Mouse (Mus musculus) right cerebral cortex, postnatal 36 days (tissue): ENCODE data around the gene Slco2a1.

Source experiments
- DNase-seq, 2 experiments: peaks; one replicate each; pipeline ENCODE4 v3.0.0; 2022; ENCODE audit warnings: low spot score in 2 of 2, mixed read lengths in 1 of 2

Slco2a1 gene

DNA sequence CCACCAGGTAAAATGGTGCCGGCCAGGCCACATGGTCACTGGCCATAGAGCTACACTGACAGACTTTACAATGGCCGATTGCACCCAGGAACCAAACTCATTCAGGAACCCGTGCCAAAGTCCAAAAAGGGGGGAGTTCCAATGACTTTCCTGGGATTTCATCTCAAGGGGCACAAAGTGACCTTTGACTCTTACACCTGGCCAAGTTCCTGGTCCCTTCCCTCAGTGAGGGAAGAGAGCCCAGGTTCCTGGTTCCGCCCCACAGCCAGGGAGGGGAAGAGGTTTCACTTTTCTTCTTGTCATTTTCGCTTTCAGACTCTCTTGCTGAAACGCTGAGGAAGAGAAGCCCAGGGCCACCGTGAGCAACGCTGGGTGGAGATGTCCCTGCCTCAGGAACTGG is at the start of gene Slco2a1:
Gene Slco2a1, plus strand, starts transcription at position 251 of the 400 bp plus-strand sequence.
- no peak for DNase-seq

GRCm38 (mm10) chr9:102942221-102942620 is 46.3 kb upstream of the Slco2a1 start:
- no peak for DNase-seq

DNA sequence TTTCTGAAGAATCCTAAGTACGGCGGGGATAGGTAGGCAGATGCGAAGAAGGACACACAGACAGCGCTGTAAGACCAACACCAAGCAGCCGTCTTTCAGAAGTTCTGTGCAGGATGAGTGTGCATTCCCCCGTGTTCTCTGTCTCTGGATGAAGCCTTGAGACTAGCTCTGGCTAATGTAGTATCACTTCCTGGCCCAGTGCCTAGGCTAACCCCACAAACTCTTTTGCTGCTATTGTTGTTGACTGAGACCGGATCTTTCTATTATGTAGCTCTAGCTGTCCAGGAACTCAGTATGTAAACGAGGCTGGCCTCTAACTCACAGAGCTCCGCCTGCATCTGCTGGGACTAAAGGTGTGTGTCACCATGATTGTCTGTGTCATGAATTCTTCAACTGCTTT is 43.6 kb upstream of the Slco2a1 start:
- no peak for DNase-seq

DNA sequence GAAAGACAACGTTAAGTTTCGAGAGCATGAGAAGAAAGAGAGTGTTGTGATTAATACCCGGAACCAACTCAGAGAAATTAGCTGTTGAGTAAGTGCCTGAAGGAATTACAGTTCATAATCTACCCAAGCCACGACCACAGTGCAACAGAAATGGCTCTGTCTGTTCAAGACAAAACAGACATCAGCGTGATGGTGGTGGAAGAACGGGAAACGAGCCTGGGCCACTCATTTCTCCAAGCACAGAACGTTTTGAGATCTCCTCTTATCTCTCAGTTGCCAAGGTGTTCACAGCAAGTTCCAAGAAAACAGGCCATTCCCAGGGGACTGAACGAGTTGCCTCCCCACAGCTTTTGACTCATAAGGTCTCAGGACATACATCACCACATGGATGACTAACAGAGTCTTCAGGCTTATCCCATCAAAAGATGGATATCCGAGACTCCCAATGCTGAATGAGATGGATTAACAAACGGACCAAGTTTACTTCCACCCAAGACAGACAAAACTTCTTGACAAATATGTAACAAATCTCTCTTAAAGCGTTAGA is 42.0 kb upstream of the Slco2a1 start:
- no peak for DNase-seq

DNA sequence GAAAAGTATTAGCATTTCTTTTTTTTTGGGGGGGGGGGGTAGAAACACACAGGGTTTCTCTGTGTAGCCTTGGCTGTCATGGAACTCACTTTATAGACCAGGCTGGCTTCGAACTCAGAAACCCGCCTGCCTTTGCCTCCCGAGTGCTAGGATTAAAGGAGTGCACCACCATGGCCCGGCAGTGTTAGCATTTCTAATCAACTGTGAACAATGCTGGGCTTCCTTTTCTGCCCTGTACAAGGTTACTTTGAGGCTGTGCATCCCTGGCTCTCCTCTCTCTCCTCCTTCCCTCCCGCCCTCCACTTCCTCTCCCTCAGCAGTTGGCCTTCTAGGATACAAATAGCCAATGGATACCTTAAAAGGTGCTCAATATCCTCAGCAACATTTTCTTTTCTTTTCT is 39.8 kb upstream of the Slco2a1 start:
- no peak for DNase-seq

DNA sequence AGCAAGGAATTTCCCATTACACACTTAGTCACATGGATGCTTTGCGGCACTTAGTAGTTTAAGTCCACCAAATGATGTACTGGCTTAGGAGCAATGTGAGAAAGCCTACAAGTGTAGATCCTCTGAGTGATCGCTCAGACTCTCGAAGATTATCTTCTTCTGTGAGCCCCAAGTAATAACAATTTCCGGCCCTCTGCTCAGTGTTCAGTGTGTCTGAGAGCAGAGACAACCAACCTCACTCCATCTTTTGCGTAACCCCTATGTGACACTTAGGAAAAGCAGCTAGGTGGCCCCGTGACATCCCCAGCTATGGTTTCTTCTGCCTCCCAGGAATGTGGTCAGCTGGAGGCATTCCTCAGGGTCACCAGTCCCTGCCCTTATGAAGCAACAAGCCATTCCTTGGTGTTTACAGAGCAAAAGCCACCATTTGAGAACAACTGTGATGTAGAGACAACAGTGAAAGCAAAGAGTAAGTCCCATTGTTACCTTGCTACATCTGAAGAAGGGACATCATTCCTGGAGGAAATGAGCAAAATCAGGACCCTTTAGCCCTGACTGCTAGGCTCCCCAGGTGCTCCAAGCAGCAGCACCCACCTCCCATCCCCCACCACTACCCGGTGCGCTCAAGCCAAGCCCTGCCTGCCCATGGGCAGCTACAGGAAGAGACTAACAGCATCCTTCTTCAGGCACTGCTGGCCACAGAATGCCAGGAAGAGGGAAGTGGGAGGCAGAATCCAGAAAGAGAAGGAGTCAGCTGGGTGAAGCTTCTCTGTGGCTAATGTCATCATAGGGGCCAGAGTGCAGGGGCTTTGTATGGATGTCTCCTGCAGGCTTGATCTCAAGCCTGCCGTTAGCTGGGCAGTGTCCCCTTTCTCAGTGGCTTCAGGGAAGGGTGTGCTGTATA is 37.2 kb upstream of the Slco2a1 start:
- DNase-seq = no peak

DNA sequence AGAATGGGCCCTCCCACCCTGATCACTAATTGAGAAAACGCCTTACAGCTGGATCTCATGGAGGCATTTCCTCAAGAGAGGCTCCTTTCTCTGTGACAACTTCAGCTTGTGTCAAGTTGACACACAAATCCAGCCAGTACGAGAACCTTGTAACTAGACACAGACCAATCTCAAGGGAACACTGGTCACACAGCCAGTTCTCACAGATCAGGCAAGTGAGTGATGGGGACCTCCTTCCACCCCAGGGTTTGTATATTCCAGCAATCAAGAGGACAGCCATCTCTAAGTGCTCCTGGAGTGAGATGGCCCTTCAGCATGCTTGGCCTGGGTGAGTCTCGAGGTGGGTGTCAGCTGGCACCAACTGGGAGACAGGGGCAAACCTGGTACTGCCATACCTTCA is 32.6 kb upstream of the Slco2a1 start:
- no peak for DNase-seq

- no peak for DNase-seq
Measured at GRCm38 (mm10) chr9:102958703-102959102, 29.8 kb upstream of the Slco2a1 start.

- no peak for DNase-seq
Measured at GRCm38 (mm10) chr9:102961356-102962092, 27.0 kb upstream of the Slco2a1 start.

- no peak for DNase-seq
Measured at GRCm38 (mm10) chr9:102962093-102962788, 26.3 kb upstream of the Slco2a1 start.

GRCm38 (mm10) chr9:102963321-102963720 is 25.2 kb upstream of the Slco2a1 start:
- DNase-seq = no peak

GRCm38 (mm10) chr9:102964644-102965043 is 23.9 kb upstream of the Slco2a1 start:
- DNase-seq = no peak

DNA sequence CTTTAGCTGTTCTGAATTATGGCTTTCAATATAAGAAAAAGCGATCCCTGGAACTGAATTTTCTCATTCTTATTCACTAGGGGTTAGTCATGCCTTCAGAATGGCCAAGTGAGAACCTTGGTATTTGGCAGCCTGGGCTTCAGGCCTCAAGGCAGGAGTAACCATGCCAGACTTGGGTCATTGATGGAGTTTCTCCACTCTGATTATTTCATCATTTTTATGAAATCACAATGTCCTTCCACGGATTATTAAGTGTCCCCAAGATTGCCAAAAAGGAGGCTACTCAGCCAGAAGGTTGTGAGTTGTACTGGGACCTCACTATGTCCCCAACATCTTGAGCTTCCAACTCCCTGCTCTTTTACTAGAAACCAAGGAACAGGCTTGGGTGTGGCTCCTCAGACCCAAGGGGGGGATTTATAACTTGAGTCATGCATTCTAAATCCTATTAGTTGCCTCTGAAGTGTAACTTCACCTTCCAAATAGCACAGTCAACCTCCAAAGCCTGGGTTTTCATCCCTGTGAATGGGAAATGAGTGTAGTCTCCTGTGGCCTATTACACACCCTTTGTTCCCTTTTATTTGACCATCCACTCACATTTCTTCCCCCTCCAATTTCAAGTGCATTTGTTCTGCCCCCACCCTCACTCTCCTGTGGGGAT is 16.0 kb upstream of the Slco2a1 start:
- DNase-seq = no peak

DNA sequence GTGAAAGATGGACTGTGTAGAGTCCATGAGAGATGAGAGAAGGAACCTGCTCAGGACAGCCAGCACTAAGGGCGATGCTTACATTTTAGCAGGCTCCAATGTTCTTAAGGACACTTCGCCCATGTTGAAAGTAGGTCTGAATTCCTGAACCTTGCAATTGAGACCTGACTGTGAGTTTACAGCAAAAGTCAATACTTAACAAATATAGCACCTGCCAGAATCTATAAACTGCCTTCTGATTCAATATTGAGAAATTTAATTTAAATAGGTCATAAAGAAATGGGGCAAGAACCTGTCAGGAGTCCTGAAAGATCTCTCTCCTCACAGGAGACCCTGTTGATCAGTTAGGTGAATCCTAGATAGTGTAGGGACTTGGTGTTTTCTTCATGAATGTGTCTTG is 12.6 kb upstream of the Slco2a1 start:
- DNase-seq = no peak

DNA sequence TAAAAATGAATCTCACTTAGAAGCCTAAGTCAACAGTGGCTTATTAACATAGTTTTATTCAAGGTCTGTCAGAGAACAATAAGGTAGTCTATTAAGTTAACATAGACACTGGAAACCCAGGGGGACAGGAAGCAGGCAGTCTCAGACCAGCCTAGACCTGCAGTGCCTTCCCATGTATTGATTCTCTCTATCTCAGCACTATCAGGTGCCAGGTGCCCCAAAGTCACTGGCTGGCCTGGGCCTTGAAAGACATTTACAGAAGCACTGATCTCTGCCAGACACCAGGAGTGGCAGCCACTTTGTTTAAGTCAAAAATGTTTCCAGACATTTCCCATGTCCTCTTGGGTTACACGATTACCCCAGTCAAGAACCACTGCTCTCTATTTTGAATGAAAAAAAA is 11.4 kb upstream of the Slco2a1 start:
- DNase-seq = no peak

DNA sequence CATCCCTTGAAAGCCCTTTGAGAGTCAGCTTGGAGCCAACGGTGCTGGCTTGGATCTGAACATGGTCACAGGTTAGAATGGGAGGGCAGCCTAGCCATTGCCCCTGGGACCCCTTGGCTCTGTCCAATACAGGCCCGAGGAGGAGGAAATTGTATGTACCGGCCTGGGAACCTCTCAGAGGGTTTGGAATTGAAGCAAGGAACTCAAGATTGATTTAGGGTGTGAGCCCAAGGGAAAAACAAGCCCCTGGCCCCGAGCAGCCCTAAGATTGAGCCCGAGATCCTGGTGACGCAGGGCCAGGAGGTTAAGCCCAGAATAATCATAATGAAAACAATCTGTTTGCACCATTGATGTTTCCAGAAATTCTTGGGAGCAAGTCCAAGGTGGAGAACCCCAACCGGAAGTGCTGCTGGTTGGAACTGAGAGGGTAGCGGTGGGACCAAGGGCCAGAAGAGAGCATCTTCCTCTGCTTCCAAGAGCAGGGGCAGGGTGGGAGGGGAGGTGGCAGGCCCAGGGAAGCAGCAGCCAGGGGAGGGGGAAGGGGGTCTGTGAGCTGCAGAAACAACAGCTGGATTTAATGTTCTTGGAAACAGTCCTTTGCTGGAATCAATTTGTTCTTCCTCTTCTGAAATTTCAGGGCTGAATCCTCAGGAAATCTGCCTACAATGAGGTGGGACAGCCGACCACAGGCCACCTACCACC is 10.6 kb upstream of the Slco2a1 start:
- no peak for DNase-seq

DNA sequence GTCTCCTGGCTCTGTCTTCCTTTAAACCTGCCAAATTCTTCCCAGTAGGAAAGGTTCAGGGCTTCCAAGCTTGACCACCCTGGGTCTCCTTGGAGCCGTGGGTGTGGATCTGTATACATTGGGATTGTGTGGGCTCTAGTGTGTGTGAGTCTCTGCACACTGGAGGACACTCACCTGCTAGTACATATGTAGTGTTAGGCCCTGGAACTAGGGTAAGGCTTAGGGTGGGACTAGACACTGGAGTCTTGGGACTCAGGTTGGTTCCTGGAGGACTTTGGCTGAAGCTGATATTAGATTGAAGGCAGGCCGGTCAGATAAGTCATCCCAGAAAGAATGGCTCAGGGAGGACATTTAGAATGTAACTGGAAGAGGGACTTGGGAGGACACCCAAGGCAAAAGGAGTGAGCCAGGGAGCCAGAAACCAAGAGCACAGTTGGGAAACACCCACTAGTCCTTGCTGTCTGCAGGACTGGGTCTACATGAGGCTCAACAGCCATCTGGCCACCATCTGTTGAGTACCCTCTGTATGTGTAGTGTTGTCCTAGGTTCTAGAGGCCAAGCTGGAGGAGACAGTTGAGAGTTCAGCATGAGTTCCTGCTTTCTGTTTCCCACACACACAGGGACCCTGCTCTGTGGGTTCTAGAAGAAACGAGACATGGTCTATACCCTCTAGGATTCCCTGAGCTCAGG is 9.4 kb upstream of the Slco2a1 start:
- no peak for DNase-seq

GRCm38 (mm10) chr9:102979956-102980355 is 8.6 kb upstream of the Slco2a1 start:
- no peak for DNase-seq

DNA sequence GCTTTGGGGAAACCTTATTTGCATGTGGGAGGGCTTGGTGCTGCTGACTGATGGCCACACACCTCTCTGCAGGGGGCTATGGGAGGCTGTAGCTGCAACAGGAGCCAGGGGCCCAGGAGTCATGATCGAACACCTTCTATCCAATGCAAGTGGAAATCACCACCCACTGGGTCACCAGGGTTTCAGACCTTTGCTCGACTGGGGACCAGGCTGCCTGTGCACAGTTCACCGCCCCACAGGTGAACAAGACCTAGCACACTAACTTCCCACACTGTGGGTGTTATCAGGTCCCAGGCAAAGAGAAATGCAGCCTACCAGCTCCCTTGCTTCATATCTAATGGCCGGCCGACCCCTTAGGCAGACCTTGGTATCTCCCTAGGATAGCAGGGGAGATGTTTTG is 8.1 kb upstream of the Slco2a1 start:
- no peak for DNase-seq

- DNase-seq = no peak
Measured at GRCm38 (mm10) chr9:102981791-102982190, 6.7 kb upstream of the Slco2a1 start.
